In genomic region chr9:66311458-66311857, GRCm38 (mm10) we compare ENCODE assay signal across 16 mouse cellular contexts. TPM values are rescaled to one million over a fixed set of nuclear protein-coding genes. Genes with fewer than 3 reads are reported as not detected.
A peak's percentile ranks its signal among the peaks of the same experiment; 100 is the strongest.
DNase-seq lines count a peak whose midpoint lies in the region.
"Had no signal": no experiment of that assay in that cellular context is flagged by ENCODE, and none has a peak within 500 bp of the region (broad histone marks: within the 10 kb centered on the region; RNA-seq: fewer than 3 reads in every experiment).

No protein-coding gene starts in this region.

- H3K4me3 ChIP-seq in brown adipose tissue, adult 24 weeks (ENCODE audit: insufficient read depth, low read depth, low read length), result no peak overlapping the region
- H3K4me3 ChIP-seq: hindbrain, embryonic 13.5 days; intestine, embryonic 15.5 days; liver, embryonic 15.5 days had no signal

- H3K4me1 ChIP-seq in brown adipose tissue, adult 24 weeks (ENCODE audit: control insufficient read depth, insufficient read depth, insufficient read length, low read length), result peaks cover 2% of the 10 kb centered on the region; the same call in 1 of the 2 replicates
- H3K4me1 ChIP-seq: hindbrain, embryonic 13.5 days; intestine, embryonic 15.5 days; liver, embryonic 15.5 days had no signal

- peak overlapping the region; percentile 51 for H3K27ac ChIP-seq in brown adipose tissue, adult 24 weeks (replicated peaks; ENCODE audit: low read depth, low read length)
- H3K27ac ChIP-seq: hindbrain, embryonic 13.5 days; intestine, embryonic 15.5 days; liver, embryonic 15.5 days; macrophage had no signal

- DNase-seq in heart, adult 18-20 months, result peak; percentile 39 to 76
- DNase-seq in heart, postnatal 4 days, result no peak
- peak; percentile 13 for DNase-seq in kidney, postnatal 10 days
- no peak for DNase-seq in kidney, postnatal 4 days
- peak; percentile 38 to 45 for DNase-seq in kidney, postnatal 36 days
- no peak for DNase-seq in urinary bladder, postnatal 14 days (ENCODE audit: low spot score)
- DNase-seq: cerebellum, adult 11-12 months; gastrocnemius, postnatal 10 days; layer of hippocampus, adult 9-11 months; midbrain, embryonic 14.5 days; thymus, postnatal 36 days had no signal

RNA-seq across cellular contexts. Expression of gene Herc1, which starts 38.8 kb away (rescaled TPM):
- 10 to 100 TPM; 31.4 to 36.5 TPM for total RNA-seq in heart, adult 18-20 months (2021)
- total RNA-seq in heart, postnatal 4 days (2021), result 10 to 100 TPM; 48.0 to 48.5 TPM
- polyA plus RNA-seq in brown adipose tissue, adult 24 weeks (2012; ENCODE audit: insufficient read depth, insufficient read length, missing spikeins), result 11.6 and 15.5 TPM in 2 replicates

Comparison
In these comparisons a context has a peak if more than half of its experiments do, and no peak if none do; other contexts are left out.
1. DNase-seq: peak in heart, adult 18-20 months (2 of 2), kidney, postnatal 10 days (single experiment) and kidney, postnatal 36 days (2 of 2); none in heart, postnatal 4 days (single experiment), kidney, postnatal 4 days (0 of 2) and urinary bladder, postnatal 14 days (single experiment).